Mouse (Mus musculus): ENCODE data around the gene Adamts7.
A peak's percentile ranks its signal among the peaks of the same experiment; 100 is the strongest.

The Adamts7 gene

DNA sequence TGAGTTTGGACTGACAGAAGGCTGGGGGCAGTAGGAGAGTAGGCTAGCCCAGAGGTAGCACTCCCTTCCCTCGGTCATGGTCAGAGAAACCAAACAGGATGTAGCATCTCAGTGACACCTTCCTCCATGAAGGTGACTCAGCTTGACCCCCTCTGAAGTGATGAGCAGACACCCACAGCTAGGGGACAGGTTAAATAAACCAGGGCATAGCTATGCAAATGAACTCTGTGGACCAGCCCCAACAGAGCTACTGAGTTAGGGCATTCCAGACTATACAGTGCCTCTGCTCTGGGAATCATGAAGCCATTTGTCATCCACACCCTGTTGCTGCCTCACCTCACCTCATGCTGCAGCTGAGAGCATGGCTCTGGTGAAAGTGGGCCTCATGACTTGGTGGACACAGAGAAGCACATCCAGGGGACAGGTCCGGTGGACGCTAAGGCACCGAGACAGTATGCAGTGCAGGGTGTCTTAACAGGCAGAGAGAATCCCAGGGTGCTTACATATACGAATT lies 71.1 kb downstream of the Adamts7 start:
- no peak for DNase-seq (ENCODE audit: low read depth, low spot score)

GRCm38 (mm10) chr9:90234786-90235185 lies 71.9 kb downstream of the Adamts7 start:
- DNase-seq (ENCODE audit: low read depth, low spot score): no peak

DNA sequence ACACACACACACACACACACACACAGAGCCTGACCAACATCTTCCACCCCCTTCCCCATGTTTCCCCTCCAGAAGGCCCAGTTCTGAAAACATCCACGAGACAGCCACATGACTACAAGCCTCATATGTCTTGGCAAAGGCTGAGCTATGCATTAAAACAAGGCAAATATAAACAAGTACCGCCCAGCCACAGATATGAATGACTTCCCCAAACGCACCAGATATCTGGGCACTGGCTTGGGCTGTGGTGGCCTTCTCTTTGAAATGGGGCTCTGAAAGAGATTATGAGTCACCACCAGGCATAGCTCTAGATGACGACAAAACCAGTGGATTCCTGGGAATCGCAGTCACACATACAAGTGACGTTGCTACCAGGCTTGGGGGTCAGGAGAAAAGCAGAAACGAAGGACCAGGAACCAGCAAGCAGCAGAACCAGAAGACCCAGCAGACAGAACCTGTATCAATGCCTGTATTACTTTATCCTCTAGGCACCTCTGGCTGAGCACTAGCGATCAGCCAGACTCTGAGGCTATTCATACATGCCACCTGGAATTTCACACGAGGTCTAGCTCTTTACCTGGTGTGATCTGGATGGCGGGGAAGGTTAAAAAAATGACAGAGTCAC lies 72.5 kb downstream of the Adamts7 start:
- DNase-seq (ENCODE audit: low read depth, low spot score): no peak

GRCm38 (mm10) chr9:90236817-90237216 lies 73.9 kb downstream of the Adamts7 start:
- no peak for DNase-seq (ENCODE audit: low read depth, low spot score)

DNA sequence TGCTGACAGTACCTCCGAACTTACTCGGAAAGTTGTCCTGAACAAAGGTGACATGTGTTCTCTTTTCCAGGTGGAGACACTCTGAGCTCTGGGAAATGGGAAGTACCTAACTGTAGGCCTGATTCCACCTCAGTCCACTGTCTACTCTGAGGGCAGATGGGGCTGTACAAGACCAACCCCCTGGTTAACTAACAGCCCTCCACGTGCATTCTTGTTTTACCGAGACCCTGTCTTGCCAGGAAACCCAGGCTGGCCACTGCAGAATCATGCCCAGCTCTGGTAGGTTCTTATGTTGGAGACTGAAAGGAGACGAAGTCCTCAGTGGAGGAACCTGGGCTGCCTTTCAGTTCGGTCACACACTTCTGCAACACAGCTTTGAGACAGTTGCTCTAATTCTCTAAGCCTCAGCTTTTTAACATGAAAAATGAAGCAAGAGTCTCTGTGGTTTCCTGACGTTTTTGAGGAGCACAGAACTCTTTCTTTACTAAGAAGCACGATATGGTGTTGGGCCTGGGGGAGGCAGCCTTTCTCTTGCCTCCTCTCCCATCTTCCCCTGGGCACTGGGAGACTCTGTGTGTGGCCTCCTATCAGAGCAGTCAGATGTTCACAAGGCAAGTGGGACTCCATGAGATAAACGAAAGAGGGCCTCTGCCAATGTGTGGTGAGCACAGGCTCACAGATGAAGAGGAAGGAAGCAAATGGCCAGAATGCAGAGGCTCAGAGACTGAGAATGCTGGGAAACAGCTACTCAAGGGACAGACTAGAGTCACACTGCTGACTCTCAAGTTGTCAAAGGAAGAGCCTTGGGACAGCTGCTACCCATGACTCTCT lies 74.6 kb downstream of the Adamts7 start:
- DNase-seq (ENCODE audit: low read depth, low spot score): peak; percentile 81

DNA sequence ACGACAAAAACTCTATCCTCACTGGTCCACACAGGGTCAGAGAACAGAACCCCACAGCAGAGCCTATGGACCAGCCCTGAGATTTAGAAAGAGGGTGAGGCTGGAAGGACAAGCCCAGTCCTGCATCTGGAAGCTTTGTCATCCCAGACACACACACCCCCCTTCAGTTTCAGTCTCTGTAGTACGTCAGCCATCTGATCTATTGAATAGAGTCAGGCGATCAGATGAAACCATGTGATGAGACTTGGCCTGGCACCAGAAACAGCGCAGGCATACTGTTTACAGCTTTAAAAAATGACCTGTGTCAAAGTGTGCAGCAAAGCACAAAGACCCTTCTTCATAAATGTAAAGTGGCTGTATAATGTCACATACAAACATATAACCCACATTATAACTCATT lies 77.7 kb downstream of the Adamts7 start:
- no peak for DNase-seq (ENCODE audit: low read depth, low spot score)

GRCm38 (mm10) chr9:90241041-90241440 lies 78.2 kb downstream of the Adamts7 start:
- no peak for DNase-seq (ENCODE audit: low read depth, low spot score)

GRCm38 (mm10) chr9:90241618-90242017 lies 78.7 kb downstream of the Adamts7 start:
- DNase-seq (ENCODE audit: low read depth, low spot score): peak; percentile 80

- no peak for DNase-seq (ENCODE audit: low read depth, low spot score)
Observed at GRCm38 (mm10) chr9:90242291-90242690, 79.4 kb downstream of the Adamts7 start.

DNA sequence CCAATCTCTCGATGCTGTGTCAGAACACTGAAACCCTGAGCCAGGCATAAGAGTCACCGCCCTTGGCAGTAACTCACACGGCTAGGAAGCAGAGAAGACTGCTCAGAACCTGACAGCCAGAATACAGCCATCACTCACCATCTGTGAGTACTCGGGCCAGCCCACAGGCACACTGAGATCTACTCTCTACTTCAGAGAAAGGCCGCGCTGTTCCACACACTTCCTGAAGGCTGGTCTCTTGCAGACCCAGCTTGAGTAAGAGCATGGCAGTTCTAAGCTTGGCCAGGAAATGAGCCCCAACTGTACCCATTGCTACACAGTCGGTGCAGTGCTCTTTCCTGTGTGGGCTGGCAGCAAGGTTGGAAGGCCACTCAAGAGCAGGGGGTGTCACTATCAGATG lies 80.0 kb downstream of the Adamts7 start:
- DNase-seq (ENCODE audit: low read depth, low spot score): no peak

DNA sequence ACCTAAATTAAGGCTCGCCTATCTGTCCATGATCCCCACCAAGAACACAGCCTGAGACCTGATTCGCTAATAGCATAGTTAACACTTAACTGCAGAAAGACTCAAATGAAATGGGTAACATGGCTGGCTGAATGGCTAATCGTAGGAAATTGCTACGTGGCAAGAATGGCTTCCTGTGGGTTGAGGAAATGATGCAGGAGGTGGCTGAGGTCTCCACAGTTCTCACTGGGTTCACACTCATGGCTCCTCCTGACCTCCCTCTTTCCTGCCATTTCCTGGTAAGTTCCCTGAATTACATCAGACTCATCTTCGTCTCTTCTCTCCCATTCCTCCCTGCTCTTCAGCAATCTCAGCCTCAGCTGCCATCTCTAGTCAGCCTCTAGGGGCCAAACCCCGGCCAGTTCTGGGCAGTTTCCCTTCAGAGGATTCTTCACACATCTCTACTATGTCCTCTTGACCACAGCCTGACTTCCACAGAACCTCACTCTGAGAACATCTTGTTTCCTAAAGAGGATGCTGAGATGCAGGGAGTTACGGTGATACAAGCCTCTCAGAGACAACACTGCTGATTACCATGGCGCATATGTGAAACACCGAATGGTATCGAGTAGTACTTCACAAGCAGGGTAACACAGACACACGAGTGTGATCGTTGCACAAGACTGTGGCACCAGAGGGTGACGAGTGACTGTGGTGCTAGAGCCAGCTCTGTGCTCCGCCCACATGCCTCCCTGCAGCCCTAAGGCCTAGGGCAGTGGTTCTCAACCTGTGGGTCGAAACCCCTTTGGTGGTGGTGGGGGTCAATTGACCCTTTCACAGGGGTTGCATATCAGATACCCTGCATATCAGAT lies 81.7 kb downstream of the Adamts7 start:
- DNase-seq (ENCODE audit: low read depth, low spot score): no peak

DNA sequence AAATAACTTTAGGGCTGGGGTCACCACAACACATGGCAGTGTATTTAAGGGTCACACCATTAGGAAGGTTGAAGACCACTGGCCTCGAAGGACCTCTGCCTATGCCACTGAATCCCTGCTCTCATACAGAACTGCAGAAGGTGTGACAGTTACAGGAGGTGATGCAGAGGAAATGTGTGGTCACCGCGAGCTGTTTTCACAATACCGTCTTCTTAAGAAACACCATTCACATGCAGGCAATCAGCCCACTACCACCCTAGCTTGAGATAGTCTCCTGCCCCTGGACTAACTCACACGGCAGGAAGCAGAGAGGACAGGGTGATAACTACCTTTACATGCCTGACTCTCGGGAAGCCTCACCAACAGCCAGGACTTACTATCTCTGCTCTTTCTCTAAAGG lies 82.3 kb downstream of the Adamts7 start:
- DNase-seq (ENCODE audit: low read depth, low spot score): no peak

DNA sequence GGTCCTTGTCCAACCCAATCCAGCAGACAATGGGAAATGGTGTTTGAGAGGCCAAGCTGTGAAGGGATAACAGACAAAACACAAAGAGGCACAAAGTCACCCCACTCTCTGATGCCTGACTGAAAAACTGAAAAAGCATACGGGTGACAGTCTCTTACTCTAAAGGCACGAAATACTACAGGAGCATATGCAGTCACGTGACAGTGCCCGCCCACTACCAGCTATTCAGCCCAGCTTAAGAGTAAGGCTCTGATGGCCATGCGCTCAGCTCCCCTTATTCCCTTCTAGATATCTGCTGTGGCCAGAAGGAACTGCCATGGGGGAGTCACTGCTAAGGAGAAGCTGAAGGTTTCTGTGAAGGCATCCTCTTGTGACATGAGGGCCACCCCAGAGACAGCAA lies 82.9 kb downstream of the Adamts7 start:
- DNase-seq (ENCODE audit: low read depth, low spot score): no peak

DNA sequence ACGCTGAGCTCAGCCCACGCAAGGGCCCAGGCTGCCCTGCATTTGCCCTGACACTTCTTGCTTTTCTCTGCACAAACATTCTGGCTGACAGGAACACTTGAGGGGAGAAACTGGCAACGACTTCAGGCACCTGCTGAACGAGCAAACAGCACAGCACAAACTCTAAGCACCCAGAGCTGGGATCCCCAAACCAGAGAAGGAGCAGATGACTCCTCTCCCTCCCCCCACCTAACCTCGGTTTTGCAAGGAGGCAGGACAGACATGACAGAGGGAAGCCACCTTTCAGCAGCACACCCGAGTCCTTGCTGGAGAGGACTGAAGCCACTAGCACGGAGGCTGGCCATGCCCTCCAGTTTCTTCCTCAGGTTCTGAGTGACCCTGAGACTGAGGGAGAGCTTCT lies 84.4 kb downstream of the Adamts7 start:
- no peak for DNase-seq (ENCODE audit: low read depth, low spot score)

- no peak for DNase-seq (ENCODE audit: low read depth, low spot score)
Observed at GRCm38 (mm10) chr9:90248326-90248725, 85.5 kb downstream of the Adamts7 start.

DNA sequence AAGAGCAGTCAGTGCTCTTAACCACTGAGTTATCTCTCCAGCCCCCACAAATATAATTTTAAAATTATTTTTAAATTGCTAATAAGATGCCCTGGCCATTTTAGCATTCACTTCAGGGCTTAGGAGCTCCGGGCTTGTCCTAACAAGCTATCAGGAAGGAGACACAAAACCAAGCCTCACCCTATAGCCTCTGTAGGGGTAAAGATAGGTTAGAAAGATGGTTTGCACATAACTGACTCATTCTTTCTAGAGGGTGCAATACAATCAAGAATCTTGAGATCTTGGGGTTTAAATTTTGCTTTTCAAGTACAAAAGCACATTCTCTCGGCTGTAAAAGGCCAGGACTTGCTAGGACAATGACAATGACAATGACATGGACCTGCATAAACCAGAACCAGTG lies 86.2 kb downstream of the Adamts7 start:
- no peak for DNase-seq (ENCODE audit: low read depth, low spot score)

- DNase-seq (ENCODE audit: low read depth, low spot score): peak; percentile 82
Observed at GRCm38 (mm10) chr9:90250141-90250775, 87.4 kb downstream of the Adamts7 start.

DNA sequence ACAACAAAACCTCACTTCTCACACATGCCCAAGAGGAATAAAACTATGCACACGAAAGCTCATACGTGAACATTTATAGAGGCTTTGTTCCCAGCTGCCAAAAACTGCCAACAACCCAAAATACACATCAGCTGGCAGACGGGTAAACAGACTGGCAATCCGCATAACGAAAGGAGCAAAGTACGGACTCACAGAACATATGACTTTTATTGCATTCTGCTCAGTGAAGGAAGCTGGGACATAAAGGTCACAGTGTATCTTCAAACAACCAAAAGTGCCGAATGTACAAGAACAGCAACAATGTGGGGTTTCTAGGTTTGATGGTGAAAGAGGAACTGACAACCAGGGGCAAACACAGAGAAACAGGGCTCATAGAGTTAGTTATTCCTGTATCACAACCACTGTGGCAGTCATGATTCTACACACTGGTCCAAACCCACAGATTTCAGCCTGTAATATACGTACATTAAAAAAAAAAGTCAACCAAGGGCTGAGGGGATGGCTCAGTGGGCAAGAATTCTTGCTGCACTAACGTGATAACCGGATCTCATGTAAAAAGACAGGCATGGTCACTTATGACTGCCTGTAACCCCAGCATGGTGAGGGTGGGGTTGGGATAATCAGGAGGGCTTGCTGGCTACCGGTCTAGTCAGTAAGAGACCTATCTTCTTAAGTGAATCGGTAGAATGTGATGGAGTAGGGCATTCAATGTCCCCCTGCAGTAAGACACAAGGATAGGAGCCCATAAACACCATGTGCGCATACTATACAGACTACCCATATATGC lies 88.3 kb downstream of the Adamts7 start:
- DNase-seq (ENCODE audit: low read depth, low spot score): no peak

DNA sequence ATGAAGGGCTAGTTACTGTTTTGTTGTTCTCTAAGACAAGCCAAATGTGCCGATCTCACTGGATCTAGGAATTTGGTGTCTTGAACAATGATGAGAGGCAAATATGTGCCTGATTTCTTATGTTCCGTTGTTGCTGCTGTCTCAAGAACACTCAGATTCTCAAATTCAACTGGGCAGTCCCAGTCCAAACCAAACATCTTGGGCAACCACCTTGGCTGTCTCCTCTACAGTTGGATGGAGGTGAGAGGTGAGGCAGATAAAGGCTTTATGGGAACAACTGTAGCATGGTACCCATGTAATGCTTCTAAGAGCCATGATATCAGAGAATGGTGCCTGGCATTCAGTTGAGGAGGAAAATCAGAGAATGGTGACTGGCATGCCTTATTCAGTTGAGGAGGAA lies 90.3 kb downstream of the Adamts7 start:
- no peak for DNase-seq (ENCODE audit: low read depth, low spot score)

DNA sequence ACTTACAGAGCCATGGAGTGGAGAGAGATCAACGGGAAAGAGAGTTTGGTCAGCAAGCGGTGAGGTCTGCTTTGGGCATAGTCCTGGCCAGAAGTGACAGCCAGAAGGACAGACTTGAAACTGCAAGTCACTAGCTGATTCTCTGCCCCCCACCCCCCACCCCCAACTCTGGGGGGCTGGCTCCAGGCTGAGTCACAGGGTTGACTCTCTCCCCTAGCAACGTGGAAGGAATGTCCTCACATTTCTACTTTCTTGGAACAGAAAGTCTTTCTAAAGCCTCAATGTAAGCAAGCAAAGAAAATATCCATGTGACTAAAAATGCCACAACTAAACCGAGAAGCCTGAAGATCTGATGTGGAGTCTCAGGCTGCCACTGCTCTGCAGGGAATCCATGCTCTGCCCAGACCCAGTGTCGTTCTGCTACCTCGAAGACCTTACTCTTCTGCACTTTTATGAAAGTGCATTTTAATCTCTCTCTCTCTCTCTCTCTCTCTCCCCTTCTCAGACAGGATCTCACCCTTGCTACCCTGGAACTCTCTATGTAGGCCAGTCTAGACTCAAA lies 93.1 kb downstream of the Adamts7 start:
- DNase-seq (ENCODE audit: low read depth, low spot score): no peak

GRCm38 (mm10) chr9:90257220-90257619 lies 94.4 kb downstream of the Adamts7 start:
- no peak for DNase-seq (ENCODE audit: low read depth, low spot score)
